Mouse (Mus musculus) liver, postnatal 0 days (tissue): ENCODE measurements around the gene Lrp1. TPM values are rescaled to one million over a fixed set of nuclear protein-coding genes. Genes with fewer than 3 reads are reported as not detected.

Experiments used
- ATAC-seq: fragments of 200-750 bp; cut with Nextera tagmentation; 2 replicates; pipeline ENCODE4 v1.8.0; 2017; ENCODE audit warnings: mild to moderate bottlenecking, moderate library complexity
- DNase-seq: peaks from one replicate; pipeline ENCODE4 v3.0.0-alpha.2; 2016
- H3K27ac ChIP-seq: fragments of 300-500 bp; sonication (generic); 2 replicates; pipeline ENCODE4 v1.5.1; 2014; ENCODE audit warnings: antibody characterized with exemption, moderate library complexity, mild to moderate bottlenecking, low read depth
- H3K27me3 ChIP-seq: fragments of 300-500 bp; sonication (generic); 2 replicates; pipeline ENCODE4 v1.6.1; 2014; ENCODE audit warnings: low read length, control low read depth, mixed read lengths; ENCODE audit not compliant: insufficient read depth
- H3K36me3 ChIP-seq: fragments of 300-500 bp; sonication (generic); replicated peaks from 2 replicates; pipeline ENCODE4 v1.6.1; 2014; ENCODE audit warnings: mild to moderate bottlenecking, control low read depth, low read length, moderate library complexity, mixed read lengths; ENCODE audit not compliant: insufficient read depth
- H3K4me1 ChIP-seq: fragments of 300-500 bp; sonication (generic); 2 replicates; pipeline ENCODE4 v1.6.1; 2014; ENCODE audit warnings: antibody characterized with exemption, mild to moderate bottlenecking, control low read depth; ENCODE audit not compliant: insufficient read depth
- H3K4me2 ChIP-seq: fragments of 300-500 bp; sonication (generic); 2 replicates; pipeline ENCODE4 v1.6.1; 2014; ENCODE audit warnings: low read depth, mild to moderate bottlenecking, low read length, moderate library complexity, mixed read lengths
- H3K4me3 ChIP-seq: fragments of 300-500 bp; sonication (generic); 2 replicates; pipeline ENCODE4 v1.5.1; 2014; ENCODE audit warnings: low read depth, low read length
- H3K9ac ChIP-seq: fragments of 300-500 bp; sonication (generic); replicated peaks from 2 replicates; pipeline ENCODE4 v1.6.1; 2014; ENCODE audit warnings: mild to moderate bottlenecking, moderate library complexity
- H3K9me3 ChIP-seq: fragments of 300-500 bp; sonication (generic); 2 replicates; pipeline ENCODE4 v1.6.1; 2016; ENCODE audit warnings: mild to moderate bottlenecking, control low read depth, low read length, mixed read lengths
- CTCF ChIP-seq: sonication (generic); IDR thresholded peaks from 2 replicates; pipeline ENCODE4 v1.5.1; 2016; ENCODE audit warnings: antibody characterized with exemption, low read depth
- EP300 ChIP-seq: IDR thresholded peaks from 2 replicates; pipeline ENCODE4 v1.6.1; 2016; ENCODE audit warnings: antibody characterized with exemption, low read depth, mild to moderate bottlenecking
- WGBS: fragments of 180-500 bp; shearing (Covaris S2); extraction: QIAGEN DNeasy Blood & Tissue Kit; methylation state at CpG from one replicate; pipeline ENCODE4 v1.1.7; 2014; ENCODE audit not compliant: insufficient replicate concordance; 5-methylcytosine and 5-hydroxymethylcytosine counted together
- polyA plus RNA-seq: library from polyadenylated mRNA; unstranded; fragments of >200 nt; fragmentation: Nextera tagmentation; extraction: Ambion mirVana; gene quantifications from 2 replicates; pipeline ENCODE4 v1.2.1, GENCODE M21; 2015

The Lrp1 gene
- polyA plus RNA-seq, 1 experiment from 2014 or later: 49.2 TPM

DNA sequence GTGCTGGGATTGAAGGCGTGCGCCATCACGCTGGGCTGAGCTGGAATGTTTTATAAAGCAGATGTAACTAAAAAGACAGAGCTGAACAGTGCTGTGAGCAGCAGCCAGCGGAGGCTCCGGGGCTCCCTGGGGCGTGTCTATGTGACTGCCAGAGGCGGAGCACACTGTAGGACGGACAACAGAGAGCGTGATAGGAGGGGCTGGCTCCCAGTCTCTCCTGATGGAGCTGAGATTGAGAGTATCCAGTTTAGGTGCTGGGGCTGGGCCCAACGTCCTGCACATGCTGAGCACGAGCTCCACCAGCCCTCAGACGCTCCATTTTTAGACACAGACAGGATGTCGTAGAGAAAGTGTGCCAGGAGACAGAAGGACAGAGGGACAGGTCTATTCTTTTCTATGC lies 56.6 kb downstream of the Lrp1 start:
- 39% methylated on average over 13 of the region's 13 CpGs for WGBS
- peaks cover 39% of the 10 kb centered on the region for H3K36me3 ChIP-seq
- no peaks in the 10 kb centered on the region for H3K9me3 ChIP-seq
- no peak overlapping the region for H3K9ac ChIP-seq
- no peak for ATAC-seq
- no peak overlapping the region for H3K4me2 ChIP-seq
- DNase-seq: no peak
- H3K4me1 ChIP-seq: no peaks in the 10 kb centered on the region
- no peak overlapping the region for H3K4me3 ChIP-seq
- H3K27me3 ChIP-seq: no peaks in the 10 kb centered on the region
- TF ChIP-seq EP300: no peak
- no peak overlapping the region for H3K27ac ChIP-seq

DNA sequence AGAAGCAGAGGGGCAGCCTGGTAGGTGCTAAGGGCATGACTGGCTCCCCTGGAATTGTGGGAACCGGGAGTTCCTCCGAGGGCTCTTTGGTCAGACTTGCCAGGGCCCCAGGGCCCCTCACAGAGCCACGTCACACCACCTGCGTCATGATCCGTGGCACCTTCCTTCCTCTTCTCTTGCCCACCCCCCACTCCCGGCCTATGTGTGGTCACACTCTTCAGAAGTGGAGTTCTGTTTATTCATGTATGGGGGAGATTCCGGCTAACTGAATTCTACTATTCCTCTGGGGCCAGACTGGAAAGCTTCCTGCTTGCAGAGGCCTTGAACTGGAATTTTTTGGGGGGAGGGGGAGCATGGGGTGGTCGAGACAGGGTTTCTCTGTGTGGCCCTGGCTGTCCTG lies 57.1 kb downstream of the Lrp1 start:
- Histone ChIP-seq H3K27me3 (no peaks in the 10 kb centered on the region), H3K9ac (no peak overlapping the region), H3K4me3 (no peak overlapping the region), H3K4me2 (no peak overlapping the region), H3K4me1 (no peaks in the 10 kb centered on the region), H3K27ac (no peak overlapping the region), H3K36me3 (peaks cover 42% of the 10 kb centered on the region), H3K9me3 (no peaks in the 10 kb centered on the region)
- TF ChIP-seq CTCF (no peak), EP300 (no peak)
- no peak for ATAC-seq
- DNase-seq: no peak
- 36% methylated on average over 8 of the region's 8 CpGs for WGBS

- H3K9ac ChIP-seq: no peak overlapping the region
- DNase-seq (no peak), ATAC-seq (no peak)
- no peak overlapping the region for H3K4me2 ChIP-seq
- no peaks in the 10 kb centered on the region for H3K9me3 ChIP-seq
- no peak overlapping the region for H3K27ac ChIP-seq
- H3K4me3 ChIP-seq: no peak overlapping the region
- no peaks in the 10 kb centered on the region for H3K4me1 ChIP-seq
- TF ChIP-seq CTCF: peak; percentile 53
- TF ChIP-seq EP300: no peak
- no peaks in the 10 kb centered on the region for H3K27me3 ChIP-seq
- H3K36me3 ChIP-seq: peaks cover 57% of the 10 kb centered on the region
Measured at GRCm38 (mm10) chr10:127561145-127561544, 59.8 kb downstream of the Lrp1 start.

DNA sequence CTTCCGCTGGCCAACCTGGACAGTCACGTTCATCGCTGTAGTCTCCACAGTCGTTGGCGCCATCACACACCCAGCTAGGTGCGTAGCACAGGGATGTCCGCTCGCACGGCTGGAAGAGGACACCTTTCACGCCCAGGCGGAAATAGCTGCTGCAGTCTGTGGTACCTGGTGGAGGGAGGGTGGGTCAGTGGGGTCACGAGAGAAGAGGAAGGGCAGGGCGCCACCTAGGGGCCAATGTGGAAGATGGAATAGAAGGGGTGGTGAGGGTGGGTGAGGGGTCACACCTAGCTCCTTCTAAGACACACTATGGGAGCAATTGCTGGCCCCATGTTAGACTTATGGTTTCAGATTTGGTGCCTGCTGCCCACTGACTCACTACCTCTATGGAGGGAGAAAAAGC lies 63.6 kb downstream of the Lrp1 start:
- Histone ChIP-seq H3K27me3 (no peaks in the 10 kb centered on the region), H3K4me3 (no peak overlapping the region), H3K36me3 (peaks cover 72% of the 10 kb centered on the region), H3K27ac (no peak overlapping the region), H3K9me3 (no peaks in the 10 kb centered on the region), H3K9ac (no peak overlapping the region), H3K4me2 (no peak overlapping the region), H3K4me1 (no peaks in the 10 kb centered on the region)
- ATAC-seq (no peak), DNase-seq (no peak)
- TF ChIP-seq EP300 (no peak), CTCF (peak; percentile 49)
- WGBS: 86% methylated on average over 13 of the region's 13 CpGs

DNA sequence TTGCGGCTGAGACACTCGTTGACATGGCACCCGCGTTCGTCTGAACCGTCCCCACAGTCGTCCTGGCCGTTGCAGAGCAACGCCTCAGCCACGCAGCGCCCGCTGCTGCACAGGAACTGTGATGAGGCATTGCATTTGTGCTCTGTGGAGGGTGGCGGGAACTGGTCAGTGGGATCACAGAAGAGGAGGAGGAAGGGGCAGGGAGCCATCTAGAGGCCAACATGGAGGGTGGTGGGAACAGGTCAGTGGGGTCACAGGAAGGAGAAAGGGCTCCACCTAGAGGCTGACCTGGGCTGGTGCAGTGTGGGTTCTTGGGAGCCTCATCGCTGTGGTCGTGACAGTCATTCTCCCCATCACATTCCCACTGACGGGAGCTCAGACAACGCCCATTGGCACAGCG lies 65.2 kb downstream of the Lrp1 start:
- Histone ChIP-seq H3K9ac (no peak overlapping the region), H3K27me3 (no peaks in the 10 kb centered on the region), H3K36me3 (peaks cover 69% of the 10 kb centered on the region), H3K4me3 (no peak overlapping the region), H3K9me3 (no peaks in the 10 kb centered on the region), H3K4me1 (no peaks in the 10 kb centered on the region), H3K27ac (no peak overlapping the region), H3K4me2 (no peak overlapping the region)
- DNase-seq: peak; percentile 54
- peak; percentile 41; the same call in 1 of the 2 replicates for ATAC-seq
- TF ChIP-seq CTCF: peak; percentile 84
- TF ChIP-seq EP300: no peak
- WGBS: 78% methylated on average over 18 of the region's 18 CpGs

DNA sequence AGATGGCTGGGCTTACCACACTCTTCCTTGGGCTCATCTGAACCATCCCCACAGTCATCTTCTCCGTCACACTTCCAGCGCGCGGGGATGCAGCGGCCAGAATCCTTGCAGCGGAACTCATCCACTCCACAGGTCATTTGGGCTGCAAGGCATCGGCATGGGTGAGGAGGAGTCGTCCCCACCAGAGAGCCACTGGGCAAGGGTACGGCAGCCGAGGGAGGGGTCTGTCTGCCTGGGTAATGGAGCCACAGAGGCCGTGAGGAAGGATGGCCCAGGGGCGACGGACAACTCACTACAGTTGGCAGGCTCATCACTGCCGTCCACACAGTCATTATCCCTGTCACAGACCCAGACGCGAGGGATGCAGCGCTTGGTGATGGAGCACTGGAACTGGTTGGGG lies 71.1 kb downstream of the Lrp1 start:
- H3K9me3 ChIP-seq: no peaks in the 10 kb centered on the region
- no peak overlapping the region for H3K4me2 ChIP-seq
- WGBS: 84% methylated on average over 17 of the region's 17 CpGs
- H3K27me3 ChIP-seq: no peaks in the 10 kb centered on the region
- H3K4me1 ChIP-seq: no peaks in the 10 kb centered on the region
- H3K9ac ChIP-seq: no peak overlapping the region
- no peak for DNase-seq
- TF ChIP-seq EP300: no peak
- H3K27ac ChIP-seq: no peak overlapping the region
- ATAC-seq: no peak
- H3K36me3 ChIP-seq: peaks cover 62% of the 10 kb centered on the region
- no peak overlapping the region for H3K4me3 ChIP-seq

GRCm38 (mm10) chr10:127548236-127548635 lies 72.7 kb downstream of the Lrp1 start:
- Histone ChIP-seq H3K27ac (no peak overlapping the region), H3K36me3 (peaks cover 58% of the 10 kb centered on the region), H3K9ac (no peak overlapping the region), H3K27me3 (no peaks in the 10 kb centered on the region), H3K9me3 (no peaks in the 10 kb centered on the region), H3K4me3 (no peak overlapping the region), H3K4me2 (no peak overlapping the region), H3K4me1 (no peaks in the 10 kb centered on the region)
- ATAC-seq (no peak), DNase-seq (no peak)
- TF ChIP-seq CTCF (no peak), EP300 (no peak)
- WGBS: 88% methylated on average over 15 of the region's 15 CpGs
